Mouse (Mus musculus): ENCODE measurements around the gene Evi2.

DNA sequence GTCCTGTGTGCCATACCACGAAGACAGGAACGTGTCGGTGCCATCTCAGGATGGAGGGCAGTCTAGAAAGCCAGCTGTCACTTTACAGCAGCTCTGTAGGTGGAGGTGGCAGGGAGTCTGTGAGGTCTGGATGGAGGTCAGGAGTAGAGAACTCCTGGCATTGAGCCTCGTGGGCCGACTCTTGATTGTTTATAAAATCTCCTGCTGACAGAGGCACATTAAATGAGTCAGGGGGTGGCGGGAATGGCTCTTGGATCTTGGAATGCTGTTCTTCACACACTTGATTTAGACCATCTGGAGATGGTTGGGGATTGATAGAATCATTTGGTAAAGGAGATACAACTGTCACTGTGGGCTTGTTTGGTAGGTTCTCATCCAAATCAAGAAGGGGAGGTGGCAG, 15.1 kb downstream of the Evi2 start:
- TF ChIP-seq POLR2A (IDR thresholded peaks at IDR 0.05; ENCODE audit: borderline replicate concordance, extremely low read depth, low read depth, low read length) (no peak), CTCF (IDR thresholded peaks at IDR 0.05; ENCODE audit: insufficient read depth, low read length) (no peak)

Measured in lung, adult 2 months (tissue).